8 mouse cellular contexts compared by ENCODE assay signal in genomic region chr19:6502543-6503319, GRCm38 (mm10). TPM values are rescaled to one million over a fixed set of nuclear protein-coding genes. Genes with fewer than 3 reads are reported as not detected.
A peak's percentile ranks its signal among the peaks of the same experiment; 100 is the strongest.
DNase-seq lines count a peak whose midpoint lies in the region; ATAC-seq and TF ChIP-seq lines count a peak whose summit lies in the region.

No protein-coding gene starts in this region.

- TF ChIP-seq EP300 in heart, postnatal 0 days (IDR thresholded peaks at IDR 0.05; ENCODE audit: low read depth), result no peak

- H3K4me3 ChIP-seq in heart, postnatal 0 days (ENCODE audit: low read depth, low read length), result peak overlapping the region; percentile 10
- H3K4me3 ChIP-seq in lung, embryonic 14.5 days (ENCODE audit: low read depth, low read length), result peak overlapping the region; percentile 23; the same call in 1 of the 2 replicates

- H3K36me3 ChIP-seq in heart, postnatal 0 days (replicated peaks; ENCODE audit: control insufficient read depth, insufficient read depth, low read length), result no peaks in the 10 kb centered on the region
- no peaks in the 10 kb centered on the region for H3K36me3 ChIP-seq in lung, embryonic 14.5 days (ENCODE audit: insufficient read depth)

- no peaks in the 10 kb centered on the region for H3K4me1 ChIP-seq in heart, postnatal 0 days (ENCODE audit: control insufficient read depth, insufficient read depth)
- H3K4me1 ChIP-seq in lung, embryonic 14.5 days (ENCODE audit: insufficient read depth), result peaks cover 10% of the 10 kb centered on the region; the same call in 1 of the 2 replicates

- no peak for ATAC-seq in heart, postnatal 0 days (ENCODE audit: insufficient read depth, low read depth)
- ATAC-seq in lung, embryonic 14.5 days (ENCODE audit: insufficient read depth), result no peak

- DNase-seq in B cell, adult 2 months, result peak; percentile 45 to 47
- peak; percentile 50 for DNase-seq in MN1 (ENCODE audit: low spot score)
- peak; percentile 76 for DNase-seq in embryo, embryonic 11.5 days (ENCODE audit: low read depth, low spot score)
- DNase-seq in heart, postnatal 0 days (ENCODE audit: low spot score), result peak; percentile 67
- peak; percentile 81 for DNase-seq in kidney, postnatal 14 days
- peak; percentile 92 for DNase-seq in lung, embryonic 14.5 days
- peak; percentile 36 for DNase-seq in ovary, postnatal 10 days (ENCODE audit: low spot score)
- no peak for DNase-seq in T-cell, adult 2 months (ENCODE audit: low spot score)

- no peak overlapping the region for H3K27ac ChIP-seq in heart, postnatal 0 days (ENCODE audit: low read depth)
- H3K27ac ChIP-seq in lung, embryonic 14.5 days (ENCODE audit: low read depth), result no peak overlapping the region

- no peak overlapping the region for H3K9ac ChIP-seq in heart, postnatal 0 days (replicated peaks; ENCODE audit: low read depth, low read length)
- no peak overlapping the region for H3K9ac ChIP-seq in lung, embryonic 14.5 days

- H3K4me2 ChIP-seq in heart, postnatal 0 days (ENCODE audit: low read depth, low read length), result peak overlapping the region; percentile 39
- peak overlapping the region; percentile 60 for H3K4me2 ChIP-seq in lung, embryonic 14.5 days

- H3K27me3 ChIP-seq in heart, postnatal 0 days (ENCODE audit: control insufficient read depth, insufficient read depth, low read length), result peaks cover 95% of the 10 kb centered on the region
- H3K27me3 ChIP-seq in lung, embryonic 14.5 days (ENCODE audit: insufficient read depth, low read length), result peaks cover 67% of the 10 kb centered on the region

- no peaks in the 10 kb centered on the region for H3K9me3 ChIP-seq in heart, postnatal 0 days (replicated peaks; ENCODE audit: control insufficient read depth, low read length)
- no peaks in the 10 kb centered on the region for H3K9me3 ChIP-seq in lung, embryonic 14.5 days (ENCODE audit: low read depth, low read length)

- 2% methylated on average over 20 of the region's 20 CpGs for WGBS in heart, postnatal 0 days
- 3% methylated on average over 20 of the region's 20 CpGs for WGBS in lung, embryonic 14.5 days

- TF ChIP-seq CTCF in heart, postnatal 0 days (IDR thresholded peaks at IDR 0.05; ENCODE audit: low read depth), result no peak
- TF ChIP-seq CTCF in lung, embryonic 14.5 days (IDR thresholded peaks at IDR 0.05; ENCODE audit: low read depth), result no peak

RNA-seq across cellular contexts. Expression of gene Slc22a12, which starts 40.1 kb away (rescaled TPM):
- not detected in 2 replicates for total RNA-seq in heart, postnatal 0 days (2014; rRNA removed; ENCODE audit: low replicate concordance)
- not detected in 2 replicates for polyA plus RNA-seq in heart, postnatal 0 days (2015; fragmentation: Nextera tagmentation; extraction: Ambion mirVana)
- not detected in 2 replicates for polyA plus RNA-seq in lung, embryonic 14.5 days (2014; fragmentation: Nextera tagmentation; extraction: Ambion mirVana)
